Mouse (Mus musculus) hindbrain, embryonic 13.5 days (tissue): ENCODE measurements around the gene Olfr110. TPM values are rescaled to one million over a fixed set of nuclear protein-coding genes. Genes with fewer than 3 reads are reported as not detected.
"Not testable (repeated sequence)": the region's sequence is repeated elsewhere in the genome, so short reads cannot be mapped to it uniquely, and the experiment has no call there.

ENCODE experiments used
- ATAC-seq: fragments of 200-750 bp; cut with Nextera tagmentation; 2 replicates; pipeline ENCODE4 v1.8.0; 2017; ENCODE audit warnings: moderate TSS enrichment; ENCODE audit not compliant: low FRiP score
- H3K27ac ChIP-seq: fragments of 300-500 bp; sonication (generic); 2 replicates; pipeline ENCODE4 v1.5.1; 2015; ENCODE audit warnings: inconsistent platforms, mild to moderate bottlenecking, moderate library complexity
- H3K27me3 ChIP-seq: fragments of 300-500 bp; sonication (generic); 2 replicates; pipeline ENCODE4 v1.6.1; 2015; ENCODE audit warnings: mild to moderate bottlenecking, inconsistent platforms
- H3K36me3 ChIP-seq: fragments of 300-500 bp; sonication (generic); 2 replicates; pipeline ENCODE4 v1.6.1; 2015; ENCODE audit warnings: mild to moderate bottlenecking, inconsistent platforms
- H3K4me1 ChIP-seq: fragments of 300-500 bp; sonication (generic); replicated peaks from 2 replicates; pipeline ENCODE4 v1.6.1; 2015; ENCODE audit warnings: inconsistent platforms
- H3K4me2 ChIP-seq: fragments of 300-500 bp; sonication (generic); 2 replicates; pipeline ENCODE4 v1.6.1; 2015; ENCODE audit warnings: inconsistent platforms, mild to moderate bottlenecking, moderate library complexity
- H3K4me3 ChIP-seq: fragments of 300-500 bp; sonication (generic); 2 replicates; pipeline ENCODE4 v1.5.1; 2015; ENCODE audit warnings: mild to moderate bottlenecking, inconsistent platforms
- H3K9ac ChIP-seq: fragments of 300-500 bp; sonication (generic); 2 replicates; pipeline ENCODE4 v1.6.1; 2015; ENCODE audit warnings: mild to moderate bottlenecking, inconsistent platforms
- H3K9me3 ChIP-seq: fragments of 300-500 bp; sonication (generic); 2 replicates; pipeline ENCODE4 v1.6.1; 2016; ENCODE audit warnings: inconsistent platforms
- WGBS: fragments of 180-500 bp; shearing (Covaris S2); methylation state at CpG from one replicate; pipeline ENCODE4 v1.1.7; 2015; 5-methylcytosine and 5-hydroxymethylcytosine counted together
- polyA plus RNA-seq: library from polyadenylated mRNA; unstranded; fragments of >200 nt; fragmentation: Nextera tagmentation; extraction: Ambion mirVana; gene quantifications from 2 replicates; pipeline ENCODE4 v1.2.1, GENCODE M21; 2015

Olfr110 gene
- polyA plus RNA-seq = not detected in 2 replicates

DNA sequence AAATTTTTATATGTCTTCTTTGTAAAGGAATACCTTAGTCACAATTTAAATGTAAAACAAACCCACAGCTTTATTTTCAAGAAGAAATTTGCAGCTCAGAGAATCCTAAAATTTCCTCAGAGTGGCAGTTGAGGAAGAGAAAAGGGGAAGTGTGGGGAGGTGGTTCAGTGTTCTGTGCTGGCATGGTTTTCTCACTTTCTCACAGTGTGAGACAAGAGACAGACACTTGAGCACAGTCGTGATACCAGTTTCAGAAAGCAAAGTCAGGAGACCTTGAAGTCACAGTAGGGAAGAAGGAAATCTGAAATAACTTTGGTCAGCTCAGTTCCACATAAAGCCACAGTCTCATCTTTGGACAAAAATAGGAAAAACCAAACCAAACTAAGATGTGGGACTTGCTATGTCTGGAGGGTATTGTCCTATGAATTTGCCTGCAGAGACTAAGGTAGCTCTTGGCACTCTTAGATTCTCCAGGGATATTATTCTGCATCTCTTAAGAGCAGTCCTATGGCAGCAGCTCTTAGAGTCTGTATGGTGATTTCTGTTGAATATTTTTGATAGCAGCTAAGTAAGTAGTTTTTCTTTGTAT lies at the start of gene Olfr110:
TSS of gene Olfr110 (plus strand) at position 539 of the 589 bp plus-strand sequence.
- 56% methylated on average over 1 of the region's 1 CpGs for WGBS

DNA sequence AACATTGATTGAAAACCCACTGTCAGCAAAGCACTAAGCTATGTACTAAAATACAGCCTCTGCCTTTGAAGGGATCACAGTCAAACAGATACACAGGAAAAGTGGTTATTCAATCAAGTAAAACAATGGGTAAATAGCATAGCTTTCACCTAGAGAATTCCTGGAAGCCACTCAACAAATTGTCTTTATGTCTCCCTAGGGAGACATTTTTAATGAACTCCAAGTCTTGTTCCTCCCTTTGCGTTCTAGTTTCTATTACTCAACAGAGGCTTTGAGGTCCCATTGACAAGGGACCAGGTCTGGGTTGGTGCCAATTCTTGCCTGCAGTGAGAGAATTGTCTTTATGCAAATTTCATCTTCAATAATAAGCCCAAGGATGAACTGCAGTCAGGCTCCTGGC lies 47.1 kb upstream of the Olfr110 start, which contains the start of gene Olfr108:
TSS of gene Olfr108 (plus strand) at position 301 of the 400 bp plus-strand sequence.
- H3K9me3 ChIP-seq = no peaks in the 10 kb centered on the region
- WGBS = 71% methylated on average over 1 of the region's 1 CpGs
- H3K9ac ChIP-seq = no peak within 1 kb of the TSS
- H3K36me3 ChIP-seq = no peaks in the 10 kb centered on the region
- no peaks in the 10 kb centered on the region for H3K27me3 ChIP-seq
- no peak within 1 kb of the TSS for H3K27ac ChIP-seq
- no peaks in the 10 kb centered on the region for H3K4me1 ChIP-seq
- H3K4me2 ChIP-seq = no peak within 1 kb of the TSS
- no peak for ATAC-seq
- no peak within 1 kb of the TSS for H3K4me3 ChIP-seq

More for the DNA sequence above, at the start of gene Olfr110:
- no peak for ATAC-seq
- H3K9ac ChIP-seq = no peak within 1 kb of the TSS
- no peaks in the 10 kb centered on the region for H3K4me1 ChIP-seq
- H3K36me3 ChIP-seq = no peaks in the 10 kb centered on the region
- no peaks in the 10 kb centered on the region for H3K27me3 ChIP-seq
- H3K9me3 ChIP-seq = no peaks in the 10 kb centered on the region
- no peak within 1 kb of the TSS for H3K4me3 ChIP-seq
- H3K27ac ChIP-seq = no peak within 1 kb of the TSS
- no peak within 1 kb of the TSS for H3K4me2 ChIP-seq

DNA sequence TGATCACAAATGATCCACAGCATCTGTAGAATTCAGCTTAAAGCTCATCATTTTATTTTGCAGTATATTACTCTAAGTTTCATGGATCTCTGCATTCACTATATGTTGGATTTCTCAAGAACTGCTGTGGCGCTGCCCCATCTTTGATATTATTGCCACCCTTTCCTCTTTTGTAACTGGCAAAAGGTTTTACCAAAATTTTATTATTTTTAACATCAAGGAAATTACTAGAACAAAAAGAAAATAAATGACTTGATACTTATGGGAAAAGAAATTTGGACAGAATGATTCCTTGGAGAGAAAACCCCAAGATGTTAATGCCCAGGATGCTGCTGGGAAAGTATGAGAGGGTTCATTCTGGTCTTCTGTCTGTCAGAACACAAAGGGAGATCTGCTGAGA lies 33.7 kb upstream of the Olfr110 start, which contains the start of gene Olfr109:
TSS of gene Olfr109 (plus strand) at position 301 of the 400 bp plus-strand sequence.
- no peak within 1 kb of the TSS for H3K4me3 ChIP-seq
- WGBS = 96% methylated on average over 1 of the region's 1 CpGs
- no peaks in the 10 kb centered on the region for H3K4me1 ChIP-seq
- no peaks in the 10 kb centered on the region for H3K27me3 ChIP-seq
- H3K27ac ChIP-seq = no peak within 1 kb of the TSS
- H3K9me3 ChIP-seq = no peaks in the 10 kb centered on the region
- H3K36me3 ChIP-seq = no peaks in the 10 kb centered on the region
- no peak for ATAC-seq
- no peak within 1 kb of the TSS for H3K9ac ChIP-seq
- H3K4me2 ChIP-seq = no peak within 1 kb of the TSS

DNA sequence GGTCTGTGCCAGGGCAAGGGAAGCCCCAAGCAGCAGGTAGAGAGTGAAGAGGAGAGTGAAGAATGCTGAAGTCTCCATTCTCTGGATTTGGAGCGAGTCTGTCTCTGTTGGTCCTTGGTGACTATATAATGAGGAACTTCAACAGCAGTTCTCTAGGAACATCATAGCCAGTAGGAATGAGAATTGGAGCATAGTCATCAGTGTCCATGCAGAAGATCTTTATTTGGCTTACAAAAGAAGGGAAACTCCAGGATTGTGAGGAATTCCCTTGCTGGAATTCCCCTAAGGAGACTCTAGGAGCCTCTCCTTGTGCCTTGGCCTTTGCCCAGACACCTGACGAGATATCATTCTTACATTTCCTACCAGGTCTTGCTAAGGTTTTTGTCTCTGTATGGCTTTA lies 8.8 kb upstream of the Olfr110 start, which contains the start of gene H2-M2:
TSS of gene H2-M2 (minus strand) at position 101 of the 400 bp plus-strand sequence.
- Histone ChIP-seq H3K4me3 (no peak within 1 kb of the TSS), H3K27ac (no peak within 1 kb of the TSS), H3K27me3 (no peaks in the 10 kb centered on the region), H3K4me2 (no peak within 1 kb of the TSS), H3K4me1 (no peaks in the 10 kb centered on the region), H3K9me3 (no peaks in the 10 kb centered on the region), H3K36me3 (no peaks in the 10 kb centered on the region), H3K9ac (no peak within 1 kb of the TSS)
- WGBS = 86% methylated on average over 2 of the region's 2 CpGs
- no peak for ATAC-seq

DNA sequence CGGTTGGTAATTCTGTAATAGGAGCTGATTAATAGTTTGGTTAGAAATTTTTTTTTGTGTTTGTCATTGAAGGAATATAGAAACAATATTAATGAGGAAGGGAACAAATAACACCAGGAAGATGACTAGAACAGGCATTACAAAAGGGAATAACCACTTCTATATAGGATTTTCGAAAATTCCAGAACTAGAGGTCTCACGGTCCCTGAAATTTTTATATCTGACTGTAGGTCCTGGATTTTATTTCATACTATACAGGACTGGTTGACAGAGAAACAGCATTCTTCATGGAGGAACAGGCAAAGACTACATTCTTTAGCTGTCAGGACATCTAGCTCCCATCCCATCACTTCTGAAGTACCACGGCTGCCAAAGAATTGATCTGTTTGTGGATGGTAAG lies 15.5 kb downstream of the Olfr110 start, which contains the start of gene Olfr111:
TSS of gene Olfr111 (plus strand) at position 301 of the 400 bp plus-strand sequence.
- no peaks in the 10 kb centered on the region for H3K27me3 ChIP-seq
- H3K9ac ChIP-seq = no peak within 1 kb of the TSS
- H3K4me1 ChIP-seq = no peaks in the 10 kb centered on the region
- ATAC-seq = no peak
- no peaks in the 10 kb centered on the region for H3K36me3 ChIP-seq
- H3K4me3 ChIP-seq = no peak within 1 kb of the TSS
- no peak within 1 kb of the TSS for H3K27ac ChIP-seq
- no peaks in the 10 kb centered on the region for H3K9me3 ChIP-seq
- no peak within 1 kb of the TSS for H3K4me2 ChIP-seq
- WGBS = 88% methylated on average over 4 of the region's 4 CpGs

DNA sequence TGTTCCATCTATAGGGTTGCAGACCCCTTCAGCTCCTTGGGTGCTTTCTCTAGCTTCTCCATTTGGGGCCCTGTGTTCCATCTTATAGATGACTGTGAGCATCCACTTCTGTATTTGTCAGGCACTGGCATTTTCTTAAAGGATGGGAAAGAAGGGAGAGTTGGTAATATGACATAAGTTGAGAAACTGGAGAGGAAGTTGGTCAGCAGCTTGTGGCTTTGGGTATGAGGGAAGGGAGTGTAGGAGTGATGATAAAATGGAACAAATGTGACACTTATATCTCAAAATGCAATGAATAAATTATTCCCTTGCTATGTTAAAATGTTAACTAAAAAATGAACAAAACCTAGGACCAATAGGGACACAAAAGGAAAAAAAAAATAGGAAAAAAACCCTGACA lies 32.3 kb downstream of the Olfr110 start:
- not testable (repeated sequence) for H3K27me3 ChIP-seq, H3K27ac ChIP-seq, H3K4me1 ChIP-seq, ATAC-seq, H3K9me3 ChIP-seq, H3K36me3 ChIP-seq, H3K4me3 ChIP-seq, H3K4me2 ChIP-seq, H3K9ac ChIP-seq

DNA sequence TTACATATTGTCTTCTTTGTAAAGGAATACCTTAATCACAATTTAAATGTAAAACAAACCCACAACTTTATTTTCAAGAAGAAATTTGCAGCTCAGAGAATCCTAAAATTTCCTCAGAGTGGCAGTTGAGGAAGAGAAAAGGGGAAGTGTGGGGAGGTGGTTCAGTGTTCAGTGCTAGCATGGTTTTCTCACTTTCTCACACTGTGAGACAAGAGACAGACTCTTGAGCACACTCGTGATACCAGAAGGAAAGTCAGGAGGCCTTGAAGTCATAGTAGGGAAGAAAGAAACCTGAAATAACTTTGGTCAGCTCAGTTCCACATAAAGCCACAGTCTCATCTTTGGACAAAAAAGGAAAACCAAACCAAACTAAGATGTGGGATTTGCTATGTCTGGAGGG lies 33.2 kb downstream of the Olfr110 start:
- not testable (repeated sequence) for H3K4me2 ChIP-seq, H3K4me1 ChIP-seq, H3K36me3 ChIP-seq, ATAC-seq, H3K27ac ChIP-seq, H3K9ac ChIP-seq, H3K4me3 ChIP-seq, H3K9me3 ChIP-seq, H3K27me3 ChIP-seq
- WGBS = 79% methylated on average over 1 of the region's 1 CpGs

DNA sequence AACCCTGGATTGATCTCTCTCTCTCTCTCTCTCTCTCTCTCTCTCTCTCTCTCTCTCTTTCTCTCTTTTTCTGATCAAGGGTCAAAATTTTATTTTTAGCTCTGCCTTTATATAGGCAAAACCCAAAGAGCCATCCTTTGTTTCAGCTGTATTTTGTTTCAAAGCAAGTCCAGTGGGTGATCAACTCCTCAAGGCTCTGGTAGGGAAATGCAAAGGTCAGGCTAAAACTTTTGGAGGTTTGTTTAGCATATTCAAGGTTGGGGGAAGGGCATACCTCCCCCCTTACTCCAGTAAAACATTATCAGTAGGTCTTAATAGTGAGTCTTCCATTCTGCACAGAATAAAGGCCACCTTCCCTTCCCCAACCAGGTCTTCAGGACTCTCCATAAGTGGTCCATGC lies 42.9 kb downstream of the Olfr110 start:
- no peaks in the 10 kb centered on the region for H3K36me3 ChIP-seq

DNA sequence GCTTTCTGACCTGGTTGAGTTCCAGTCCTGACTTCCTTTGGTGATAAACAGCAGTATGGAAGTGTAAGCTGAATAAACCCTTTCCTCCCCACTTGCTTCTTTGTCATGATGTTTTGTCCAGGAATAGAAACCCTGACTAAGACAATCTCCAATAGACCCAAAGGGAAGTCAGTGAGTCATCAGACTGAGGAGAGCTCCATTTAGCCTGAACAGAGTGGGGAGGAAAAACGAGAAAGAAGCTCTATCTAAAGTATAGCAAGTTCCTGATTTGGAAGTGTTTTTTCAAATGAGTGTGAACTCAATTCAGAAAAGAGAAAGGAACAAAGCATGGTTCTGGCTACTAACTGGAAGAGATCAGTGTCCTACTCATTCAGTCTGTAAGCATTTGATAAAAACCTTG lies 46.1 kb downstream of the Olfr110 start:
- not testable (repeated sequence) for H3K4me3 ChIP-seq, H3K4me1 ChIP-seq, H3K27me3 ChIP-seq, H3K4me2 ChIP-seq, H3K36me3 ChIP-seq, H3K9me3 ChIP-seq, H3K27ac ChIP-seq, ATAC-seq, H3K9ac ChIP-seq
- WGBS = 56% methylated on average over 1 of the region's 1 CpGs

More for the DNA sequence above, 42.9 kb downstream of the Olfr110 start:
- H3K4me1 ChIP-seq = no peaks in the 10 kb centered on the region
- H3K4me3 ChIP-seq = no peak overlapping the region
- no peak for ATAC-seq
- H3K9ac ChIP-seq = no peak overlapping the region
- no peaks in the 10 kb centered on the region for H3K9me3 ChIP-seq
- H3K27me3 ChIP-seq = no peaks in the 10 kb centered on the region
- H3K27ac ChIP-seq = no peak overlapping the region
- no peak overlapping the region for H3K4me2 ChIP-seq

DNA sequence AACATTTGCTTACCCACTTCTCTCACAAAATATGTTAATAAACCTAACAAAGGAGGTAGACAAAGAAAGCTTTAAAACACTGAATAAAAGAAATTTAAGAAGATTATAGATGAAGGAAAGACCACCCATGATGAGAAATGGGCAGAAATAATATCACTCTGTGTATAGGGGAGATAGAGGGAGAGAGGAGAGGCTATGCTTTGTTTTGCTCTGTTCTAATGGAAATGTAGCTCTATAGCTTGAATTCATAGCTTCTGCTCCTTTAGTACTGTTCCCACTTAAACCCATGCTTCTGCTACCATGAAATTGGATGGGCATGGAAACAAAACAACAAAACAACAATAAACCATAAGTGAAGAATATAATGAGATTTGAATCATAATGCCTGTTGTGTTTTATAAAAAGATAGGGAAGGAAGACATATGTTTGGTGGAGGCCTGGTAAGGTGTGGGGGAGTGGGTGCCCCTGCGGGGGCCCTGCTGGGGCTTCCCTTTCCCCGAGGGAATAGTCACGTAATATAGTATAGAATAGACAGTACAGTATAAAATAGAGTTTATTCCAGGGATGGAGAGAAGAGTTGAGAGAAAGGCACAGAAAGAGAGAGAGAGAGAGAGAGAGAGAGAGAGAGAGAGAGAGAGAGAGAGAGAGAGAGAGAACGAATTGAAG lies 49.3 kb downstream of the Olfr110 start:
- Histone ChIP-seq H3K9ac (no peak overlapping the region), H3K4me2 (no peak overlapping the region), H3K36me3 (no peaks in the 10 kb centered on the region), H3K27ac (no peak overlapping the region), H3K4me3 (no peak overlapping the region), H3K4me1 (no peaks in the 10 kb centered on the region), H3K9me3 (no peaks in the 10 kb centered on the region), H3K27me3 (no peaks in the 10 kb centered on the region)
- ATAC-seq = no peak
- 71% methylated on average over 4 of the region's 4 CpGs for WGBS

DNA sequence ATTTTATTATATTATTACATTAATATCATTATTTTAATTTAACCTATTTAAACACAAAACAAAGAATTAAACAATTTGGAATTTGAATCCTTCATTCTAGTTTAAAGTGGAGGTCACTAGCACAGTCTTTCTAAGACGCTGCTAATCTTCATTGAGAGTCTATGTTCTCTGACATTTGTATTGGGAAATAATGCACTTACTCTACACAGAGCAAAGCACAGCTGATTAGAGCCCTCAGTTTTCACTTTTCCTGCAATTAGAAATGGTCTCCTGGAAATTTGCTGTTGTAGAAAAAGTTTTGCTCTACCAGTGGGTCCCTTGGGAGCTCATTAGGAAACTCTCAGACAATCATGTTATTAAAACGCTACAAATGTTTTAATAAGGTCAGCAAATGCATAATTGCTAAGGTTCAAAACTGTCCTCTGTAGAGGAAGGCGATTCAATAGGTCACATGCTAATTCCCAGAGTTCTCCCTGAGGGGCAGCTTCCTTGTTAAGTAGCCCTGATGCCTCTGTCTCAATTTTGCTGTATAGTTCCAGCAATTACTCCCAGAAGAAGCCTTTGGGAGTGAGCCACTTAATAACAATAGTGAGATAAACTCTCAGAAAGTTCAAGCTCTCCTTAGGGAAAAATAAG lies 51.6 kb downstream of the Olfr110 start:
- 70% methylated on average over 3 of the region's 3 CpGs for WGBS

More for the DNA sequence above, 51.6 kb downstream of the Olfr110 start:
- Histone ChIP-seq H3K4me3 (no peak overlapping the region), H3K4me1 (no peaks in the 10 kb centered on the region), H3K36me3 (no peaks in the 10 kb centered on the region), H3K9ac (no peak overlapping the region), H3K4me2 (no peak overlapping the region), H3K27me3 (no peaks in the 10 kb centered on the region), H3K9me3 (no peaks in the 10 kb centered on the region), H3K27ac (no peak overlapping the region)
- 0 out of 2 replicates have a peak, but pooled peaks have one; percentile 39 for ATAC-seq
